Mouse (Mus musculus) c-Kit-positive CD71-negative TER-119-negative erythroid progenitor cells, embryonic 14.5 days (primary cell): ENCODE data around the gene 3300002I08Rik.
"Not testable (repeated sequence)": the region's sequence is repeated elsewhere in the genome, so short reads cannot be mapped to it uniquely, and the experiment has no call there.

Experiments
- DNase-seq: peaks from one replicate; pipeline ENCODE4 v3.0.0-alpha.2; 2013; ENCODE audit warnings: low read depth

Gene 3300002I08Rik

GRCm38 (mm10) chr2:150362113-150362877 lies at the start of gene 3300002I08Rik:
Gene 3300002I08Rik (minus strand): TSS chr2:150362765.
- peak; percentile 60 for DNase-seq

DNA sequence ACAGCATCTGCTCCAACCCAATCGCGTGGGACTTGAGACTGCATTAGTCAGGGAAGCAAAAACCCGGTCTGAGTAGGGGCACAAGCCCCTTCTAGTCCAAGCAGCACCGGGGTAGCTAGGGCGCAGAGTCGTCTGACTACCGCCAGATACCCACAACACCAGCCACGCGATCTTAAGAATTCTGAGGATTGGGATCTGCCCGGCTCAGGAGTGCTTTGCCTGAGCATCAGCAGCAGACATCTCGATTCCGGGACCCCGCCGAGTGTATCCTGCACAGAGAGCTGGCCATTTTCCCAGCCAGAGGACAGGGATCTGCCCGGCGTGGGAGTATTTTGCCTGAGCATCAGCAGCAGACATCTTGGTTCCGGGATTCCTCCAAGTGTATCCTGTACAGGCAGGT lies 49.6 kb upstream of the 3300002I08Rik start:
- DNase-seq: not testable (repeated sequence)

- no peak for DNase-seq
Measured at GRCm38 (mm10) chr2:150390198-150390597, 27.6 kb upstream of the 3300002I08Rik start.

DNA sequence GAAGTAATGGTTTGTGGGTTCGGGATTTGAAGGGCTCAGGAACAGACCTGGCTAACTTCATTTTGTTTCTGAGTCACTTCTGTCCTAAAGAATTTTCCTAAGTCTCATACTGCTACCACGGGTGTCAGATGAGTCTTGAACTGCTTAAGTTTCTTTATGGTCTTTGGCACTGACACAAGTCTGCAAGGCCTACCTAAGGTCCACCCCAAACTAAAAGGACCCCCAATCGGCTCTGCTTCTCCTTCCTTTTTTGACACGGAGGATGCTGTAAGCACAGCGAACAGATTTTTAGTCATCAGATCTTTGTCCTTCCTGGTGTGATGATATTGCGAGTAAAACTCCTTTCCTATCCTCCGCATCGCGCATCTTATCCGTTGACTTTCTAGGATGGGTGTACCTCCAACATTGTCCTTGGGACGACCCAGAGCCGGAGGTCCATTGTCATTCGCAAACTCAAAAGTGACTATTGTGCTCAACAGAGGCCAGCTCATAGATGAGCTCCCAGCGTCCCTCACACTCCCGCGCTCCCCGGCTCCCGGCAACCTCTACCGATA lies 23.1 kb upstream of the 3300002I08Rik start:
- DNase-seq: not testable (repeated sequence)

- DNase-seq: no peak
Measured at GRCm38 (mm10) chr2:150362878-150363229, 289 bp upstream of the 3300002I08Rik start.

DNA sequence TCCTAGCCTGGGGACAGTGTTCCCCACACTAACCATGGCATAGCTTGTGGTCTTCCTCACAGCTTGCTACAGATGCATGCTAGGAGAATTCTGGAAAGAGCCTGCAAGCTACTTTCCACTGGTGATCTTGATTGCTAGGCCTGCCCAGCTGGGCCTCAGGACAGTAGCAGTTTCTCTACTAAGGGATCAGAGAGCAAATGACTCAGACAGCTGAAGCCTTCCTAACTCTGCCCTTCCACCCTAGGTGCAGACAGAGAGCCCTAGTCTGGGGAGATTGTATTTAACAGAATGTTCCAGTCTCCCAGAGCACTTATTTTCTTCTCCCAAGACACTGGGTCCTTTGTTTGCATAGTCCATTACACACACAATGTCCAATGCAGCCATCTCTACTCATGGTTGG lies 5.4 kb downstream of the 3300002I08Rik start:
- not testable (repeated sequence) for DNase-seq

DNA sequence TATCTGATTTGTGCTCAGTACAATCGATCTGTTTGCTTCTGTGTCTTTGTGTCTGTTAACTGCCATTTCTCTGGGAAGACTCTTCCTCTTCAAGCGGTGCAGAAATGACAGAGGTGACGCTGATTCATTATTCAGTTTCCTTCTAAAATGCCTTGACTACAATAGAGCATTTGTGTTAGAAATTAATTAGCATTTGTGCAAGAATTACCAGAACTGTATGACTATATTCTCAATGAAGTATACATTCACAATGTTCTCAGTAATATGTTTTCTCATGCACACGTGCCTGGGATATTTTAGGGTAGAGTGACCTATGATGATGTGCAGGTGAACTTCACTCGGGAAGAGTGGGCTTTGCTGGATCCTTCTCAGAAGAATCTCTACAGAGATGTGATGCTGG lies 39.2 kb downstream of the 3300002I08Rik start, which contains the start of gene Gm10130:
Gm10130 (plus strand) TSS at position 301 of the 400 bp plus-strand sequence.
- DNase-seq: no peak

DNA sequence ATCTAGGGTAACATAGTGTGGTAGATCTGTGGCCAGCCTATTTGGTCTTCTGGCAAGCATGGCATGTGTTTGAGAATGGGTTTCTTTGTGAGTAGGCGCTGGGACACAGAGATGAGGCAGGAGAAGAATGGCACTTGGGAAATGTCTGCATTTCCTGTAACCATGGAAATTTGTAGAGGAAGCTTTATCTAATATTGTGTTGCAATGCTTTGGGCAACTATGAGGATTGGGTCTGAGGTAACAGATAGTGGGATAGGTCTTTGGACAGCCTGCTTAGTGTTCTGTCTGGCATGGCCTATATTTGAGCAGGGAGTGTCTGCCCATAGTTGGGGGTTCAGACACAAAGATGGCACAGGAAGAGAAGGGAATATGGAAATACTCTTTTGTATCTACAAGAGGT lies 43.6 kb downstream of the 3300002I08Rik start:
- DNase-seq: no peak

DNA sequence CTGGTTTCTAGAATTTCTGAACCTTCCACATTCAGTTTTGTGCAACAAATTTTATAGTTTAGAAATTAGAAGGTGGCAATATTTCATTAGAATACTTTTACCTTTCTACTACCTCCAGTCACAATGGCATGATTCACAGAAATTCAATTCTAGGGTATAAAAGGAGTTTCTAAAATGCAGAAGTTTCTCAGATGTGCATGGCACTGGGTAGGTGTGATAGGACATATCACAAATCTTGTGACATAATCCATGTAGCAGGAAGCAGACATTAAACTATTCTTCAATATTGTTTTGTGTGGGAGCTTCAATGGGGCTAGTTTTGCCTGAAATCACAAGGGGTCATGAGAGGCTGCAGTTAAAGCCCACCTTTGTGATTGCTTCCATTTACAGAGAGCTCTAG lies 46.4 kb downstream of the 3300002I08Rik start:
- DNase-seq: no peak

GRCm38 (mm10) chr2:150310952-150311884 lies 51.3 kb downstream of the 3300002I08Rik start:
- DNase-seq: peak; percentile 68

DNA sequence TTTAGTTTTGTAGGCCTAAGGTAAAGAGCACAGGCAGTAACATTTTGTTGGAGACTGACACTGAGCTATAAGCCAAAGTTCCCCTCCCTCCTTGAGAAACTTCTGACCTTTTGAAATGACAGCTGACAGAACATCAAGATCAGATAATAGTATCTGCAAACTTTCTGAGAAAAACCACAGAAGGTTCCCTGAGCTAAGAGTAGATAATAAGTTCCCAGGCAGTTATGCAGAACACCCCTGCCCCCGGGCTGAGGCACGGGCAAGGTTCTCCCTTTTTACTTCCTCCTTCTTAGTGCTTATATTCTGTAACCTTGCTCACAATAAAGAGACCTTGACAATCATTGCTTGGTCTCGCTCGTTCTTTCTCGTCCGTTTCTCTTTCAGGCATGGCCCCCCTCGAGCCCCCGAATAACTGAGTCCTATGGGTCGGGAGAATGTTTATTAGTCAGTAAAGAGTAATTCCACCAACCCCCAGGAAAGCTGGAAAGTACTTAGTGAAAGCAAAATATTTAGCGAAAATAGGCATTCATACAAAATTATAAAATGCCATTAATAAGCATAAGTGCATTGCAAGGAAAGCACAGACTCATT lies 55.3 kb downstream of the 3300002I08Rik start:
- DNase-seq: no peak

- DNase-seq: no peak
Measured at GRCm38 (mm10) chr2:150299096-150299495, 63.5 kb downstream of the 3300002I08Rik start.

DNA sequence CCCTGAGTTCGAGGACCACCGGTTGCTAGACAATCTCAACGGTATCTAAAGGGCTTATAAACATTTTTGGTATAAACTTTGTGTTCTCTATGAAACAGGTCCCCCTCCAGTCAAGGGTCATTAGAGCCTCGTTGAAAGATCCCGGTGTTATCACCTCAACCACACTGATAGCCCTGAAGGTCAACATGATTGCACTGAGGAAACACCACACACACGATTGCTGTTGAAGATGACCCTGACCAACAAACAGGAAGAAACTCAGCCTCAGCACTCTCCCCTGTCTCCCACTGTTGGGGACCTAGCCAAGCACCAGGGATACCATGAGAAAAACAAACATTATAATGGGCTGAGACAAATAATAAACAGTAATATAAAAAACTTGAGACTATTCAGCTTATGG lies 68.9 kb downstream of the 3300002I08Rik start:
- DNase-seq: no peak
